Mouse (Mus musculus) ovary, adult 2 months (tissue): Measurements from ENCODE around the gene Pou4f1. TPM values are rescaled to one million over a fixed set of nuclear protein-coding genes. Genes with fewer than 3 reads are reported as not detected.

ENCODE experiments used
- polyA plus RNA-seq: library from polyadenylated mRNA; depleted of rRNA; stranded (reverse); fragments of >200 nt; gene quantifications from 2 replicates; pipeline ENCODE4 v1.2.3, GENCODE M21; 2012; rRNA removed

Gene Pou4f1
- 0.83 and 1.3 TPM in 2 replicates for polyA plus RNA-seq

DNA sequence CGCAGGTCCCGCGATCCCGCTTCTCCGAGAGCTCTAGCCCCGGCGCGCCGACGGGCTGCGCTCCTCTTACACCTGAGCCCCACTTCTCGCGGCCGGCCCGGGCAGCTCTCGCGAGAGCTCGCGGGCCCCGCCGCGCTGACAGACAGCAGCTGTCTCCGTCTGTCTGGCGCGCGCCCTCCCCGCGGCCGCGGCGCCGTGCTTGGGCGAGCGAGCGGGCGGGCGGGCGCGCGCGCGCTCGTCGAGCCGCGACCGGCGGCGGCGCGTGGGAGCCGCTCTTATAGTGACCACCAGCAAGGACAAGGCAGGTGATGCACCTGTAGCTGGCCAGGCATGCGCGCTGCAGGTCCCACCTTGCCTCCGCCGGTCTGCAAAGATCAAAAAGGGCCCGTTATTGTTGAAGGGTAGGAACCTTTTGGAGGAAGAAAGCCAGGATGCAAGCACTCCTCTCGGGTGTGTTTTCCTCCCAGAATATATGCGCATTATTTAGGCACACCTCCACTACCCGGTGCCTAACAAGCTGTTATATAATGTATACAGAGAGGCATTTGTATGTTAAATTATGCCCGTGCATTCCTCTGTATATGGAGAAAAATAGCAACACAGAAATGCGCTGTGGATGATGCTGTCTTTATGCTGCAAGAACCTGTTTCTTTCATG lies at the start of gene Pou4f1:
Pou4f1 (minus strand) TSS at position 34 of the 657 bp plus-strand sequence.

Other genes with a start within 250 kb of the Pou4f1 start
- gene Rnf219, start 54.6 kb upstream of the Pou4f1 start, polyA plus RNA-seq: 3.4 and 3.7 TPM in 2 replicates